Mouse (Mus musculus) forebrain, embryonic 11.5 days (tissue): ENCODE results near the gene Hba-a2. TPM values are rescaled to one million over a fixed set of nuclear protein-coding genes. Genes with fewer than 3 reads are reported as not detected.

Experiments used
- ATAC-seq: fragments of 200-750 bp; cut with Nextera tagmentation; replicated peaks from 2 replicates; pipeline ENCODE4 v1.8.0; 2017; ENCODE audit warnings: moderate TSS enrichment; ENCODE audit not compliant: low FRiP score
- DNase-seq: peaks from one replicate; pipeline ENCODE4 v3.0.0-alpha.2; 2017; ENCODE audit warnings: low spot score
- H3K27ac ChIP-seq: fragments of 300-500 bp; sonication (generic); 2 replicates; pipeline ENCODE4 v1.5.1; 2014; ENCODE audit warnings: low read depth, low read length
- H3K27me3 ChIP-seq: fragments of 300-500 bp; sonication (generic); 2 replicates; pipeline ENCODE4 v1.6.1; 2014; ENCODE audit warnings: mild to moderate bottlenecking, low read length, mixed read lengths; ENCODE audit not compliant: control insufficient read depth, insufficient read depth
- H3K36me3 ChIP-seq: fragments of 300-500 bp; sonication (generic); 2 replicates; pipeline ENCODE4 v1.6.1; 2014; ENCODE audit warnings: mild to moderate bottlenecking, low read length, moderate library complexity, mixed read lengths; ENCODE audit not compliant: control insufficient read depth, insufficient read depth
- H3K4me1 ChIP-seq: fragments of 300-500 bp; sonication (generic); replicated peaks from 2 replicates; pipeline ENCODE4 v1.6.1; 2014; ENCODE audit warnings: low read length, mixed read lengths; ENCODE audit not compliant: control insufficient read depth, insufficient read depth
- H3K4me2 ChIP-seq: fragments of 300-500 bp; sonication (generic); 2 replicates; pipeline ENCODE4 v1.6.1; 2014; ENCODE audit warnings: low read depth, mild to moderate bottlenecking, low read length, moderate library complexity, mixed read lengths; ENCODE audit not compliant: severe bottlenecking
- H3K4me3 ChIP-seq: fragments of 300-500 bp; sonication (generic); 2 replicates; pipeline ENCODE4 v1.5.1; 2014; ENCODE audit warnings: low read depth, low read length
- H3K9ac ChIP-seq: fragments of 300-500 bp; sonication (generic); 2 replicates; pipeline ENCODE4 v1.6.1; 2014; ENCODE audit warnings: low read length
- H3K9me3 ChIP-seq: fragments of 300-500 bp; sonication (generic); 2 replicates; pipeline ENCODE4 v1.6.1; 2016; ENCODE audit warnings: low read length, mixed read lengths; ENCODE audit not compliant: control insufficient read depth
- WGBS: fragments of 180-500 bp; shearing (Covaris S2); extraction: QIAGEN DNeasy Blood & Tissue Kit; methylation state at CpG from one replicate; pipeline ENCODE4 v1.1.7; 2014; 5-methylcytosine and 5-hydroxymethylcytosine counted together
- polyA plus RNA-seq: library from polyadenylated mRNA; unstranded; fragments of >200 nt; fragmentation: Nextera tagmentation; extraction: Ambion mirVana; gene quantifications from 2 replicates; pipeline ENCODE4 v1.2.1, GENCODE M21; 2014

Hba-a2 gene
- polyA plus RNA-seq, 1 experiment from 2014 or later: 5,896 TPM

- H3K4me1 ChIP-seq: no peaks in the 10 kb centered on the region
- no peak overlapping the region for H3K4me3 ChIP-seq
- H3K4me2 ChIP-seq: no peak overlapping the region
- 66% methylated on average over 11 of the region's 11 CpGs for WGBS
- DNase-seq: no peak
- no peaks in the 10 kb centered on the region for H3K27me3 ChIP-seq
- 0 out of 2 replicates have a peak, but pooled peaks have one; percentile 30 for ATAC-seq
- H3K9ac ChIP-seq: no peak overlapping the region
- no peaks in the 10 kb centered on the region for H3K9me3 ChIP-seq
- H3K36me3 ChIP-seq: no peaks in the 10 kb centered on the region
- H3K27ac ChIP-seq: no peak overlapping the region
These were observed 24.4 kb downstream of the Hba-a2 start for GRCm38 (mm10) chr11:32320507-32321195.

GRCm38 (mm10) chr11:32321196-32321565, 24.9 kb downstream of the Hba-a2 start:
- H3K36me3 ChIP-seq: no peaks in the 10 kb centered on the region
- H3K4me2 ChIP-seq: no peak overlapping the region
- H3K4me3 ChIP-seq: no peak overlapping the region
- H3K9me3 ChIP-seq: no peaks in the 10 kb centered on the region
- 42% methylated on average over 8 of the region's 8 CpGs for WGBS
- peak; percentile 76 for DNase-seq
- ATAC-seq: no peak
- H3K27ac ChIP-seq: no peak overlapping the region
- H3K4me1 ChIP-seq: no peaks in the 10 kb centered on the region
- no peak overlapping the region for H3K9ac ChIP-seq
- H3K27me3 ChIP-seq: no peaks in the 10 kb centered on the region

- DNase-seq: peak; percentile 97
- peak; percentile 85 for ATAC-seq
- no peaks in the 10 kb centered on the region for H3K9me3 ChIP-seq
- no peak overlapping the region for H3K27ac ChIP-seq
- no peaks in the 10 kb centered on the region for H3K4me1 ChIP-seq
- H3K36me3 ChIP-seq: no peaks in the 10 kb centered on the region
- 12% methylated on average over 15 of the region's 15 CpGs for WGBS
- H3K27me3 ChIP-seq: no peaks in the 10 kb centered on the region
- H3K4me2 ChIP-seq: peak overlapping the region; percentile 12; the same call in 1 of the 2 replicates
- no peak overlapping the region for H3K9ac ChIP-seq
- no peak overlapping the region for H3K4me3 ChIP-seq
These were observed 28.3 kb downstream of the Hba-a2 start for GRCm38 (mm10) chr11:32324609-32325008.

- DNase-seq: no peak
- Histone ChIP-seq H3K36me3 (no peaks in the 10 kb centered on the region), H3K4me1 (no peaks in the 10 kb centered on the region), H3K4me2 (no peak overlapping the region), H3K4me3 (no peak overlapping the region), H3K9ac (no peak overlapping the region), H3K27me3 (no peaks in the 10 kb centered on the region), H3K9me3 (no peaks in the 10 kb centered on the region), H3K27ac (no peak overlapping the region)
- 69% methylated on average over 6 of the region's 6 CpGs for WGBS
- ATAC-seq: no peak
These were observed 34.8 kb downstream of the Hba-a2 start for GRCm38 (mm10) chr11:32331075-32331474.

GRCm38 (mm10) chr11:32331861-32332260, 35.6 kb downstream of the Hba-a2 start:
- Histone ChIP-seq H3K27me3 (no peaks in the 10 kb centered on the region), H3K4me2 (no peak overlapping the region), H3K9ac (no peak overlapping the region), H3K36me3 (no peaks in the 10 kb centered on the region), H3K4me1 (no peaks in the 10 kb centered on the region), H3K4me3 (no peak overlapping the region), H3K27ac (no peak overlapping the region), H3K9me3 (no peaks in the 10 kb centered on the region)
- 68% methylated on average over 5 of the region's 5 CpGs for WGBS
- ATAC-seq (no peak), DNase-seq (no peak)

GRCm38 (mm10) chr11:32333235-32333634, 36.9 kb downstream of the Hba-a2 start:
- Histone ChIP-seq H3K9me3 (no peaks in the 10 kb centered on the region), H3K9ac (no peak overlapping the region), H3K27ac (no peak overlapping the region), H3K4me1 (no peaks in the 10 kb centered on the region), H3K36me3 (no peaks in the 10 kb centered on the region), H3K4me2 (no peak overlapping the region), H3K27me3 (no peaks in the 10 kb centered on the region), H3K4me3 (no peak overlapping the region)
- no peak for ATAC-seq
- no peak for DNase-seq
- 86% methylated on average over 2 of the region's 2 CpGs for WGBS

- WGBS: 86% methylated on average over 6 of the region's 6 CpGs
- no peaks in the 10 kb centered on the region for H3K9me3 ChIP-seq
These were observed 40.2 kb downstream of the Hba-a2 start for GRCm38 (mm10) chr11:32336435-32336907.

GRCm38 (mm10) chr11:32339131-32339531, 42.8 kb downstream of the Hba-a2 start:
- Histone ChIP-seq H3K9ac (no peak overlapping the region), H3K36me3 (no peaks in the 10 kb centered on the region), H3K9me3 (no peaks in the 10 kb centered on the region), H3K4me1 (no peaks in the 10 kb centered on the region), H3K27me3 (no peaks in the 10 kb centered on the region), H3K4me2 (no peak overlapping the region), H3K27ac (no peak overlapping the region), H3K4me3 (no peak overlapping the region)
- DNase-seq: no peak
- ATAC-seq: no peak
- WGBS: 83% methylated on average over 2 of the region's 2 CpGs

More at GRCm38 (mm10) chr11:32336435-32336907, 40.2 kb downstream of the Hba-a2 start:
- H3K4me1 ChIP-seq: no peaks in the 10 kb centered on the region
- no peak overlapping the region for H3K27ac ChIP-seq
- DNase-seq (no peak), ATAC-seq (no peak)
- no peak overlapping the region for H3K4me3 ChIP-seq
- H3K9ac ChIP-seq: no peak overlapping the region
- no peak overlapping the region for H3K4me2 ChIP-seq
- H3K36me3 ChIP-seq: no peaks in the 10 kb centered on the region
- no peaks in the 10 kb centered on the region for H3K27me3 ChIP-seq
